Mouse (Mus musculus): ENCODE data around the gene Ifi35. TPM values are rescaled to one million over a fixed set of nuclear protein-coding genes. Genes with fewer than 3 reads are reported as not detected.

The Ifi35 gene
- polyA plus RNA-seq, 1 experiment from 2014 or later, result 37.4 TPM

- Histone ChIP-seq H3K4me3 (ENCODE audit: low read depth, low read length) (no peak overlapping the region), H3K9me3 (ENCODE audit: control insufficient read depth, low read length) (no peaks in the 10 kb centered on the region), H3K4me2 (replicated peaks; ENCODE audit: low read depth) (no peak overlapping the region), H3K27me3 (ENCODE audit: control insufficient read depth, insufficient read depth, low read length) (no peaks in the 10 kb centered on the region), H3K27ac (replicated peaks) (no peak overlapping the region), H3K36me3 (ENCODE audit: control insufficient read depth, insufficient read depth, low read length) (peaks cover 26% of the 10 kb centered on the region), H3K4me1 (replicated peaks; ENCODE audit: control insufficient read depth, insufficient read depth) (peaks cover 6% of the 10 kb centered on the region; the same call in 1 of the 2 replicates), H3K9ac (ENCODE audit: low read length) (no peak overlapping the region)
- no peak for DNase-seq (ENCODE audit: low spot score)
- no peak for ATAC-seq (ENCODE audit: low FRiP score, low TSS enrichment)
- 83% methylated on average over 12 of the region's 12 CpGs for WGBS
- no peak for TF ChIP-seq CTCF (IDR thresholded peaks at IDR 0.05; ENCODE audit: low read depth)
- no peak for TF ChIP-seq EP300 (optimal IDR thresholded peaks at IDR 0.05)
Measured at GRCm38 (mm10) chr11:101458217-101458616, 10.0 kb downstream of the Ifi35 start.

- ATAC-seq (ENCODE audit: low FRiP score, low TSS enrichment) (peak; percentile 22; the same call in 1 of the 2 replicates), DNase-seq (ENCODE audit: low spot score) (no peak)
- WGBS, result 59% methylated on average over 3 of the region's 6 CpGs
- no peaks in the 10 kb centered on the region for H3K27me3 ChIP-seq (ENCODE audit: control insufficient read depth, insufficient read depth, low read length)
- no peak for TF ChIP-seq CTCF (IDR thresholded peaks at IDR 0.05; ENCODE audit: low read depth)
- no peak for TF ChIP-seq EP300 (optimal IDR thresholded peaks at IDR 0.05)
- peaks cover 26% of the 10 kb centered on the region for H3K36me3 ChIP-seq (ENCODE audit: control insufficient read depth, insufficient read depth, low read length)
- peaks cover 12% of the 10 kb centered on the region for H3K4me1 ChIP-seq (replicated peaks; ENCODE audit: control insufficient read depth, insufficient read depth)
- H3K4me3 ChIP-seq (ENCODE audit: low read depth, low read length), result no peak overlapping the region
- H3K9me3 ChIP-seq (ENCODE audit: control insufficient read depth, low read length), result no peaks in the 10 kb centered on the region
- no peak overlapping the region for H3K9ac ChIP-seq (ENCODE audit: low read length)
- H3K27ac ChIP-seq (replicated peaks), result no peak overlapping the region
- no peak overlapping the region for H3K4me2 ChIP-seq (replicated peaks; ENCODE audit: low read depth)
Measured at GRCm38 (mm10) chr11:101459716-101460115, 11.5 kb downstream of the Ifi35 start.

- Histone ChIP-seq H3K9me3 (ENCODE audit: control insufficient read depth, low read length) (no peaks in the 10 kb centered on the region), H3K36me3 (ENCODE audit: control insufficient read depth, insufficient read depth, low read length) (peaks cover 26% of the 10 kb centered on the region), H3K9ac (ENCODE audit: low read length) (no peak overlapping the region), H3K27ac (replicated peaks) (no peak overlapping the region), H3K4me2 (replicated peaks; ENCODE audit: low read depth) (no peak overlapping the region), H3K27me3 (ENCODE audit: control insufficient read depth, insufficient read depth, low read length) (no peaks in the 10 kb centered on the region), H3K4me3 (ENCODE audit: low read depth, low read length) (no peak overlapping the region), H3K4me1 (replicated peaks; ENCODE audit: control insufficient read depth, insufficient read depth) (peaks cover 12% of the 10 kb centered on the region)
- ATAC-seq (ENCODE audit: low FRiP score, low TSS enrichment) (no peak), DNase-seq (ENCODE audit: low spot score) (no peak)
- WGBS, result 79% methylated on average over 15 of the region's 15 CpGs
- no peak for TF ChIP-seq CTCF (IDR thresholded peaks at IDR 0.05; ENCODE audit: low read depth)
Measured at GRCm38 (mm10) chr11:101460321-101460720, 12.1 kb downstream of the Ifi35 start.

GRCm38 (mm10) chr11:101462141-101462540 lies 13.9 kb downstream of the Ifi35 start:
- no peak for TF ChIP-seq CTCF (IDR thresholded peaks at IDR 0.05; ENCODE audit: low read depth)
- TF ChIP-seq EP300 (optimal IDR thresholded peaks at IDR 0.05), result no peak
- H3K4me3 ChIP-seq (ENCODE audit: low read depth, low read length), result no peak overlapping the region
- no peak overlapping the region for H3K9ac ChIP-seq (ENCODE audit: low read length)
- no peaks in the 10 kb centered on the region for H3K9me3 ChIP-seq (ENCODE audit: control insufficient read depth, low read length)
- peaks cover 23% of the 10 kb centered on the region for H3K36me3 ChIP-seq (ENCODE audit: control insufficient read depth, insufficient read depth, low read length)
- 80% methylated on average over 14 of the region's 14 CpGs for WGBS
- H3K4me1 ChIP-seq (replicated peaks; ENCODE audit: control insufficient read depth, insufficient read depth), result peaks cover 12% of the 10 kb centered on the region
- no peaks in the 10 kb centered on the region for H3K27me3 ChIP-seq (ENCODE audit: control insufficient read depth, insufficient read depth, low read length)
- no peak for ATAC-seq (ENCODE audit: low FRiP score, low TSS enrichment)
- no peak for DNase-seq (ENCODE audit: low spot score)
- no peak overlapping the region for H3K4me2 ChIP-seq (replicated peaks; ENCODE audit: low read depth)
- no peak overlapping the region for H3K27ac ChIP-seq (replicated peaks)

GRCm38 (mm10) chr11:101462583-101463440 lies 14.6 kb downstream of the Ifi35 start:
- 28% methylated on average over 13 of the region's 13 CpGs for WGBS
- ATAC-seq (ENCODE audit: low FRiP score, low TSS enrichment) (no peak), DNase-seq (ENCODE audit: low spot score) (no peak)
- no peak for TF ChIP-seq EP300 (optimal IDR thresholded peaks at IDR 0.05)
- no peak for TF ChIP-seq CTCF (IDR thresholded peaks at IDR 0.05; ENCODE audit: low read depth)
- H3K27ac ChIP-seq (replicated peaks), result no peak overlapping the region
- peaks cover 22% of the 10 kb centered on the region for H3K36me3 ChIP-seq (ENCODE audit: control insufficient read depth, insufficient read depth, low read length)
- no peak overlapping the region for H3K9ac ChIP-seq (ENCODE audit: low read length)
- peaks cover 12% of the 10 kb centered on the region for H3K4me1 ChIP-seq (replicated peaks; ENCODE audit: control insufficient read depth, insufficient read depth)
- no peak overlapping the region for H3K4me3 ChIP-seq (ENCODE audit: low read depth, low read length)
- no peak overlapping the region for H3K4me2 ChIP-seq (replicated peaks; ENCODE audit: low read depth)
- H3K27me3 ChIP-seq (ENCODE audit: control insufficient read depth, insufficient read depth, low read length), result no peaks in the 10 kb centered on the region
- no peaks in the 10 kb centered on the region for H3K9me3 ChIP-seq (ENCODE audit: control insufficient read depth, low read length)

Measured in stomach, postnatal 0 days (tissue).